Comparison of ENCODE assay signal across 9 mouse cellular contexts in genomic region chr4:106981385-106982103, GRCm38 (mm10).
A peak's percentile ranks its signal among the peaks of the same experiment; 100 is the strongest.
DNase-seq lines count a peak whose midpoint lies in the region; ATAC-seq and TF ChIP-seq lines count a peak whose summit lies in the region.
"Had no signal": no experiment of that assay in that cellular context is flagged by ENCODE, and none has a peak within 500 bp of the region (broad histone marks: within the 10 kb centered on the region; RNA-seq: fewer than 3 reads in every experiment).

No protein-coding gene starts in this region.

- no peaks in the 10 kb centered on the region for H3K36me3 ChIP-seq in lung, embryonic 15.5 days
- peaks cover 11% of the 10 kb centered on the region; the same call in 1 of the 2 replicates for H3K36me3 ChIP-seq in embryonic facial prominence, embryonic 14.5 days (ENCODE audit: control insufficient read depth, insufficient read depth, low read length)
- H3K36me3 ChIP-seq in liver, embryonic 11.5 days (ENCODE audit: control insufficient read depth, insufficient read depth, low read length): no peaks in the 10 kb centered on the region
- H3K36me3 ChIP-seq in stomach, postnatal 0 days (ENCODE audit: control insufficient read depth, insufficient read depth, low read length): no peaks in the 10 kb centered on the region

- H3K9me3 ChIP-seq in lung, embryonic 15.5 days: no peaks in the 10 kb centered on the region
- no peaks in the 10 kb centered on the region for H3K9me3 ChIP-seq in embryonic facial prominence, embryonic 14.5 days (ENCODE audit: control insufficient read depth, low read length)
- H3K9me3 ChIP-seq in liver, embryonic 11.5 days (ENCODE audit: control insufficient read depth, low read length): no peaks in the 10 kb centered on the region
- H3K9me3 ChIP-seq in stomach, postnatal 0 days (ENCODE audit: control insufficient read depth, low read length): no peaks in the 10 kb centered on the region
- H3K9me3 ChIP-seq: heart, embryonic 13.5 days had no signal

- no peak for ATAC-seq in lung, embryonic 15.5 days (ENCODE audit: borderline replicate concordance, extremely low read depth, low FRiP score, low TSS enrichment)
- no peak for ATAC-seq in embryonic facial prominence, embryonic 14.5 days (ENCODE audit: low read depth)
- no peak for ATAC-seq in liver, embryonic 11.5 days (replicated peaks; ENCODE audit: low FRiP score)
- ATAC-seq in stomach, postnatal 0 days (ENCODE audit: low FRiP score, low TSS enrichment): peak; percentile 88

- no peak; the same call in 1 of the 2 replicates for TF ChIP-seq CTCF in stomach, postnatal 0 days (IDR thresholded peaks at IDR 0.05; ENCODE audit: low read depth)

- peak overlapping the region; percentile 68 for H3K27ac ChIP-seq in lung, embryonic 15.5 days
- H3K27ac ChIP-seq in embryonic facial prominence, embryonic 14.5 days (replicated peaks; ENCODE audit: low read depth, low read length): peak overlapping the region; percentile 66
- 0 out of 2 replicates have a peak overlapping the region, but pooled peaks have one; percentile 42 for H3K27ac ChIP-seq in liver, embryonic 11.5 days (ENCODE audit: low read depth, low read length)
- peak overlapping the region; percentile 92 for H3K27ac ChIP-seq in stomach, postnatal 0 days (replicated peaks)

- no peaks in the 10 kb centered on the region for H3K27me3 ChIP-seq in lung, embryonic 15.5 days
- H3K27me3 ChIP-seq in embryonic facial prominence, embryonic 14.5 days (replicated peaks; ENCODE audit: control insufficient read depth, insufficient read depth, low read length): no peaks in the 10 kb centered on the region
- no peaks in the 10 kb centered on the region for H3K27me3 ChIP-seq in liver, embryonic 11.5 days (replicated peaks; ENCODE audit: control insufficient read depth, insufficient read depth, low read length)
- no peaks in the 10 kb centered on the region for H3K27me3 ChIP-seq in stomach, postnatal 0 days (ENCODE audit: control insufficient read depth, insufficient read depth, low read length)
- H3K27me3 ChIP-seq: heart, embryonic 13.5 days had no signal

- no peak overlapping the region for H3K4me2 ChIP-seq in lung, embryonic 15.5 days
- H3K4me2 ChIP-seq in embryonic facial prominence, embryonic 14.5 days (ENCODE audit: low read depth, low read length): no peak overlapping the region
- H3K4me2 ChIP-seq in liver, embryonic 11.5 days: no peak overlapping the region
- no peak overlapping the region for H3K4me2 ChIP-seq in stomach, postnatal 0 days (replicated peaks; ENCODE audit: low read depth)

- TF ChIP-seq EP300 in stomach, postnatal 0 days (optimal IDR thresholded peaks at IDR 0.05): no peak

- WGBS in lung, embryonic 15.5 days: 65% methylated on average over 7 of the region's 7 CpGs
- WGBS in embryonic facial prominence, embryonic 14.5 days: 74% methylated on average over 7 of the region's 7 CpGs
- WGBS in liver, embryonic 11.5 days: 76% methylated on average over 7 of the region's 7 CpGs
- 58% methylated on average over 7 of the region's 7 CpGs for WGBS in stomach, postnatal 0 days

- no peak overlapping the region for H3K9ac ChIP-seq in lung, embryonic 15.5 days
- no peak overlapping the region for H3K9ac ChIP-seq in embryonic facial prominence, embryonic 14.5 days (ENCODE audit: low read depth, low read length)
- no peak overlapping the region for H3K9ac ChIP-seq in liver, embryonic 11.5 days (ENCODE audit: low read depth, low read length)
- H3K9ac ChIP-seq in stomach, postnatal 0 days (ENCODE audit: low read length): no peak overlapping the region

- peaks cover 66% of the 10 kb centered on the region for H3K4me1 ChIP-seq in lung, embryonic 15.5 days
- peaks cover 68% of the 10 kb centered on the region for H3K4me1 ChIP-seq in embryonic facial prominence, embryonic 14.5 days (ENCODE audit: control insufficient read depth, insufficient read depth, low read length)
- H3K4me1 ChIP-seq in liver, embryonic 11.5 days (replicated peaks; ENCODE audit: control insufficient read depth, insufficient read depth, low read length): peaks cover 72% of the 10 kb centered on the region
- H3K4me1 ChIP-seq in stomach, postnatal 0 days (replicated peaks; ENCODE audit: control insufficient read depth, insufficient read depth): peaks cover 18% of the 10 kb centered on the region

- no peak for DNase-seq in lung, postnatal 25 days (ENCODE audit: low spot score)
- DNase-seq in embryonic facial prominence, embryonic 14.5 days (ENCODE audit: low spot score): no peak
- no peak for DNase-seq in liver, embryonic 11.5 days (ENCODE audit: low spot score)
- DNase-seq in stomach, postnatal 0 days (ENCODE audit: low spot score): peak; percentile 61
- DNase-seq in right cerebral cortex, postnatal 4 days: no peak
- DNase-seq in adrenal gland, postnatal 36 days: no peak
- DNase-seq: adrenal gland, adult 2 months had no signal

- no peak overlapping the region for H3K4me3 ChIP-seq in lung, embryonic 15.5 days
- H3K4me3 ChIP-seq in embryonic facial prominence, embryonic 14.5 days (ENCODE audit: low read depth, low read length): no peak overlapping the region
- no peak overlapping the region for H3K4me3 ChIP-seq in liver, embryonic 11.5 days (ENCODE audit: low read depth, low read length)
- H3K4me3 ChIP-seq in stomach, postnatal 0 days (ENCODE audit: low read depth, low read length): no peak overlapping the region
- H3K4me3 ChIP-seq: heart, embryonic 13.5 days had no signal

Comparison
In these comparisons a context has a peak if more than half of its experiments do, and no peak if none do; other contexts are left out.
1. H3K27ac ChIP-seq: peak in every context shown above with its lines; median percentile 92 in stomach, postnatal 0 days; 68 in lung, embryonic 15.5 days; 66 in embryonic facial prominence, embryonic 14.5 days; 42 in liver, embryonic 11.5 days.